Mouse (Mus musculus): Measurements from ENCODE around the gene Tmem110.

Tmem110 gene

GRCm38 (mm10) chr14:30904307-30904706, 78.9 kb downstream of the Tmem110 start:
- DNase-seq (ENCODE audit: low read depth, low spot score): no peak
- Histone ChIP-seq H3K27me3 (ENCODE audit: control insufficient read depth, insufficient read depth, low read length, poor library complexity, severe bottlenecking) (no peaks in the 10 kb centered on the region), H3K36me3 (ENCODE audit: control insufficient read depth, insufficient read depth, low read length, poor library complexity, severe bottlenecking) (no peaks in the 10 kb centered on the region)

DNA sequence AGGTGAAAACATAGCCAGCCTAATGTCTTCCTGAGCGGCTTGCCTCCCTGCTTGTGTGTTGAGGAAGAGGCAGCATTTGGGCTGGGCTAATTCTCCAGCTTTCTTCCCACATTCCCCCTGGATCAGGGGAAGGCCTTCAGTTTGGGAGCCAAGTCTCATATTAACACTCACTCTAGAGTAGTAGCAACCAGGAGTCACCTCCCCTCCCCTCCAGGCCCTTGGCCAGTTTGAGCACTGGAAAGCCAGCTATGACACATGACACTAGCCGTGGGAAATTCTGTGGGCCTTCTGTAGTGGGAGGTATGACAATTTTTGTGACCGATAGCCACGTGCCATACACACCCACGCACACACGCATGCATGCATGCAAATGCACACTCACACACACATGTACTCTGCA, 80.6 kb downstream of the Tmem110 start:
- no peaks in the 10 kb centered on the region for H3K27me3 ChIP-seq (ENCODE audit: control insufficient read depth, insufficient read depth, low read length, poor library complexity, severe bottlenecking)
- DNase-seq (ENCODE audit: low read depth, low spot score): no peak
- no peaks in the 10 kb centered on the region for H3K36me3 ChIP-seq (ENCODE audit: control insufficient read depth, insufficient read depth, low read length, poor library complexity, severe bottlenecking)

DNA sequence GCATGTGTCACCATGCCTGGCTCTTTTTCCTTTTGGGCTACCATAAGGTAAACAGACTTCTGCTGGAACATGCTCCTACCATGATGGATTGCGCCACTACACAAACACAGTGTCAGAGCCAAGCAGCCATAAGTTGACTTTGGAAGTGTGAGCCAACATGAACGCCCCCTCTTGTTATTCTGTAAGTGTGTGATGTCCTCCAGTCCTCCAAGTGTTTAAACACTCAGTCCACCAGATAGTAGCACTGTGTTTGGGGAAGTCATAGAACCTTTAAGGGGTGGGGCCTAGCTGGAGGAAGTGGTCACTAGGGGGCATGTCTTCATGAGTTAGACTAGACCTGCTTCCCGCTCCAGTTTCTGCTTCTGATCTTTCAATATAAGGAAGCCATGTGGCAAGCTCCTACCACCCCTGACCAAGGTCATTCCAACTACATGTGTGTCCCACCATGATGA, 82.5 kb downstream of the Tmem110 start:
- no peaks in the 10 kb centered on the region for H3K36me3 ChIP-seq (ENCODE audit: control insufficient read depth, insufficient read depth, low read length, poor library complexity, severe bottlenecking)
- DNase-seq (ENCODE audit: low read depth, low spot score): peak; percentile 54

DNA sequence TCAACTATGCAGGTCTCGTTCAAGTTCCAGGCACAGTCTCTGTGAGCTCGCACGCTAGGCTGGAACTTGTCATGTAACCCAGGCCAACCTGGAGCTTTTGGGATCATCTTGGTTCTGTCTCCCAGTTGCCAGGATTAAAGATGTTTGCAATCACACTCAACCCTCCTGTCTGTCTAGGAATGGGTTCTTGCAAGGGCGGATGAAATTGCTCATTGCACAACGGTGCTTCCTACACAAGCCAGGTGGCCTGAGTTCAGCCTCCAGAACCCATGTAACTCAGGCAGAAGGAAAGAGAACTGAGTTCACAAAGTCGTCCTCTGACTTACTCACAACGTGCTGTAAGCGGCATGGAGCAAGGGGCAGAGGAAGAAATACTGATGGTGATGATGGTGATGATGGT, 85.8 kb downstream of the Tmem110 start:
- Histone ChIP-seq H3K27me3 (ENCODE audit: control insufficient read depth, insufficient read depth, low read length, poor library complexity, severe bottlenecking) (no peaks in the 10 kb centered on the region), H3K36me3 (ENCODE audit: control insufficient read depth, insufficient read depth, low read length, poor library complexity, severe bottlenecking) (no peaks in the 10 kb centered on the region)
- DNase-seq (ENCODE audit: low read depth, low spot score): no peak

More for the DNA sequence above, 82.5 kb downstream of the Tmem110 start:
- no peaks in the 10 kb centered on the region for H3K27me3 ChIP-seq (ENCODE audit: control insufficient read depth, insufficient read depth, low read length, poor library complexity, severe bottlenecking)

- DNase-seq (ENCODE audit: low read depth, low spot score): no peak
- Histone ChIP-seq H3K27me3 (ENCODE audit: control insufficient read depth, insufficient read depth, low read length, poor library complexity, severe bottlenecking) (no peaks in the 10 kb centered on the region), H3K36me3 (ENCODE audit: control insufficient read depth, insufficient read depth, low read length, poor library complexity, severe bottlenecking) (no peaks in the 10 kb centered on the region)
These were observed 87.3 kb downstream of the Tmem110 start for GRCm38 (mm10) chr14:30912641-30913040.

DNA sequence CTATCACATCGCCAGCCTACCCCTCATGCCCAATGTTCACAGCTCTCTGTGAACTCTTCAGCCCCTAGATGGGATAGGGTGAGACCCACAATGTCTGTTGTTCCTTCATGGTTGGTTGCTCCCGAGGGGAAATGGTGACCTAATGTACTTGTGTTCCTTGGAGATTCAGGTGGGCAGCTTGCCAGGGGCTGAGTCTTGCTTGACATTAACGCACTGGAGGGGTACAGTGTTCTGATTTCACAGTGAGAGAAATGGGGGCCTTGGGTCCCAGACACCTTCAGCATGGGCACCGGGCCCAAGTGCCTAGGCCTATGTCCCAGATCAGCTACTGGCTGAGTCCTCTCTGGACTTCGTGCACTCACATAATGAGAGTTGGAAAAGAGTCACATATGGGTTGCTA, 88.0 kb downstream of the Tmem110 start:
- DNase-seq (ENCODE audit: low read depth, low spot score): no peak
- Histone ChIP-seq H3K36me3 (ENCODE audit: control insufficient read depth, insufficient read depth, low read length, poor library complexity, severe bottlenecking) (no peaks in the 10 kb centered on the region), H3K27me3 (ENCODE audit: control insufficient read depth, insufficient read depth, low read length, poor library complexity, severe bottlenecking) (no peaks in the 10 kb centered on the region)

GRCm38 (mm10) chr14:30916516-30916915, 91.1 kb downstream of the Tmem110 start:
- no peak for DNase-seq (ENCODE audit: low read depth, low spot score)
- H3K36me3 ChIP-seq (ENCODE audit: control insufficient read depth, insufficient read depth, low read length, poor library complexity, severe bottlenecking): no peaks in the 10 kb centered on the region
- no peaks in the 10 kb centered on the region for H3K27me3 ChIP-seq (ENCODE audit: control insufficient read depth, insufficient read depth, low read length, poor library complexity, severe bottlenecking)

DNA sequence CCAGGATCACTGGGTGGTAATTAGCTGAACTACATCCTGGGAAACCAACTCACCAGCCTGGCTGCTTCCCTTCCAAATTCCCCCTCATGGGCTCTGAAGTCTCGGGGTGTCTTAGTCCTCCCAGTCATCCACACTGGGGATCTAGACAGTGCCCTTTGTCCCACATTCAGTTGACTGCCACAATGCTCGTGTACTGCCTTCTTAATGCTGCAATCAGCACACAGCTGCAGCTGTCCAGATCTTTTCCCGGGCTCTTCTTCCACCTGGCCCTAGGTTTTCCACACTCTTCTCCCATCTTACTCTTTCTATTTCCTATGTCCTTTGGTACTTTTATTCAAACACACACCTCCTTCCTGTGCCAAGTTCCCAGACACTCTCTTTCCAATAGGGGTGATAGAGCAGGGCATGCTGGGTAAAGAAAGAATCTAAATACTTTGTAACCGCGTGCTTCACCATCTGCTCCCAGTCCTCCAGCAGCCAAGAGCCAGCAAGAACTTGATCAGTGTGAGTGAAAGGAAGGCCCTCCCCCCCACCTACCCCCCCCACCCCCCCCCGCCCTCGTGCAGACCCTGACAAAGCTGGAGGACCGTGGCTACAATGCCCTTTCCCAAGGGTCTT, 96.8 kb downstream of the Tmem110 start:
- Histone ChIP-seq H3K36me3 (ENCODE audit: control insufficient read depth, insufficient read depth, low read length, poor library complexity, severe bottlenecking) (no peaks in the 10 kb centered on the region), H3K27me3 (ENCODE audit: control insufficient read depth, insufficient read depth, low read length, poor library complexity, severe bottlenecking) (no peaks in the 10 kb centered on the region)
- no peak for DNase-seq (ENCODE audit: low read depth, low spot score)

DNA sequence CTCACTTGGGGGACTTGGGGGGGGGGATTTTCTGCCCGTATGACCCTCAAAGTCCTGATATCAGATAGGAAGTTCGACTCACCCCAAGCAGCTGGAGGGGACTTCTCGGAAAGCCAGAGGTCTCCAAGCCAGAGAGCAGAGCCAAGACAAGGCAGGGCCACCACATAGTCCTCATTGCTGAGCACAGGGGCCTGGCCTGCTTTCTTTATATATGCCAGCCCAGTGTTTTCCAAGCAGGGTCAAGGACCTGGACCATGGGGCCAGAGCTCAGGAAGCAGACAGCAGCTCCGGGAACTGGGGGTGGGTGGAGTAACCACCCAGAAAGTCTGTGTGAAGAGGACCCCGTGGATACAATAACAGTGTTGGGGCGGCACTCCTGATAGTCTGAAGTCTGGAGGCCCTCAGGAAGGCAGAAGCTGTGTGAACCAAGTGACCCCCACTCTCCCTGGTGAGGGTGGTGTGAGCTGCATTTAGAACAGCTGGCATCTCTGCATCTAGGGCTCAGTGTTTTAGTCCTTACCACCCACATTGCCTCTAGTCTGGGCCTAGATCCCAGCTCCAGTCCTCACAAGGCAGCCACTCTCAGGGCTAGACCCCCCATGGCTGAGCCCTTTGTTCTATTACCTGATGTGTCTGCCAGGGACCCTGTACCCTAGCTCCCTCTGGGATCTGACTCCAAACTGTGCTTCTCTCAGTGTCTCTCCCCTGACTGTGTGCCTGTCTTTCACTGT, 98.2 kb downstream of the Tmem110 start, which contains the start of gene Itih3:
Itih3 (minus strand) TSS at position 386 of the 731 bp plus-strand sequence.
- DNase-seq (ENCODE audit: low read depth, low spot score): no peak
- Histone ChIP-seq H3K36me3 (ENCODE audit: control insufficient read depth, insufficient read depth, low read length, poor library complexity, severe bottlenecking) (no peaks in the 10 kb centered on the region), H3K27me3 (ENCODE audit: control insufficient read depth, insufficient read depth, low read length, poor library complexity, severe bottlenecking) (no peaks in the 10 kb centered on the region)

GRCm38 (mm10) chr14:30925492-30925891, 100.1 kb downstream of the Tmem110 start:
- DNase-seq (ENCODE audit: low read depth, low spot score): no peak
- Histone ChIP-seq H3K27me3 (ENCODE audit: control insufficient read depth, insufficient read depth, low read length, poor library complexity, severe bottlenecking) (no peaks in the 10 kb centered on the region), H3K36me3 (ENCODE audit: control insufficient read depth, insufficient read depth, low read length, poor library complexity, severe bottlenecking) (no peaks in the 10 kb centered on the region)
